Mouse (Mus musculus): Measurements from ENCODE around the gene Gnptab. TPM values are rescaled to one million over a fixed set of nuclear protein-coding genes. Genes with fewer than 3 reads are reported as not detected.

The Gnptab gene
- total RNA-seq, 1 experiment = 25.1 TPM

GRCm38 (mm10) chr10:88407875-88408631, 29.1 kb downstream of the Gnptab start:
- H3K27ac ChIP-seq (ENCODE audit: insufficient read depth, low read depth, low read length, poor library complexity, severe bottlenecking) = no peak overlapping the region
- no peak for DNase-seq (ENCODE audit: low read depth, low spot score)
- no peak overlapping the region for H3K9ac ChIP-seq (ENCODE audit: insufficient read depth, low read depth, low read length, poor library complexity, severe bottlenecking)
- H3K4me3 ChIP-seq (ENCODE audit: insufficient read depth in 1 of 2, low read depth in 1 of 2, low read length in 2 of 2, poor library complexity in 1 of 2, severe bottlenecking in 1 of 2) = no peak overlapping the region
- no peaks in the 10 kb centered on the region for H3K4me1 ChIP-seq (ENCODE audit: control insufficient read depth in 2 of 2, insufficient read depth in 2 of 2, low read length in 2 of 2, poor library complexity in 1 of 2)
- no peaks in the 10 kb centered on the region for H3K36me3 ChIP-seq (ENCODE audit: control insufficient read depth, insufficient read depth, low read length, poor library complexity, severe bottlenecking)
- in situ Hi-C loops (cut with MboI; ENCODE audit: low sequenced_read_pairs in 2 of 2, unreplicated experiment in 2 of 2) = no loop called here
- no peaks in the 10 kb centered on the region for H3K9me3 ChIP-seq (ENCODE audit: control insufficient read depth, insufficient read depth, low read depth, low read length)
- TF ChIP-seq ZC3H11A (IDR thresholded peaks at IDR 0.05; ENCODE audit: borderline replicate concordance, low read depth, low read length) (no peak), MAFK (IDR thresholded peaks at IDR 0.05; ENCODE audit: insufficient read depth, low read depth, low read length) (no peak), ZNF384 (IDR thresholded peaks at IDR 0.05; ENCODE audit: low read depth, low read length) (no peak), CHD2 (IDR thresholded peaks at IDR 0.05; ENCODE audit: low read depth, low read length) (no peak), HCFC1 (IDR thresholded peaks at IDR 0.05; ENCODE audit: borderline replicate concordance, insufficient read depth, low read length) (no peak)

- no peaks in the 10 kb centered on the region for H3K9me3 ChIP-seq (ENCODE audit: control insufficient read depth, insufficient read depth, low read depth, low read length)
- TF ChIP-seq MAFK (IDR thresholded peaks at IDR 0.05; ENCODE audit: insufficient read depth, low read depth, low read length) = no peak
- no peak overlapping the region for H3K4me3 ChIP-seq (ENCODE audit: insufficient read depth in 1 of 2, low read depth in 1 of 2, low read length in 2 of 2, poor library complexity in 1 of 2, severe bottlenecking in 1 of 2)
- no peak overlapping the region for H3K27ac ChIP-seq (ENCODE audit: insufficient read depth, low read depth, low read length, poor library complexity, severe bottlenecking)
- no peak overlapping the region for H3K9ac ChIP-seq (ENCODE audit: insufficient read depth, low read depth, low read length, poor library complexity, severe bottlenecking)
- no peaks in the 10 kb centered on the region for H3K4me1 ChIP-seq (ENCODE audit: control insufficient read depth in 2 of 2, insufficient read depth in 2 of 2, low read length in 2 of 2, poor library complexity in 1 of 2)
- DNase-seq (ENCODE audit: low read depth, low spot score) = no peak
- in situ Hi-C loops (cut with MboI; ENCODE audit: low sequenced_read_pairs in 2 of 2, unreplicated experiment in 2 of 2) = no loop called here
- H3K36me3 ChIP-seq (ENCODE audit: control insufficient read depth, insufficient read depth, low read length, poor library complexity, severe bottlenecking) = peaks cover 2% of the 10 kb centered on the region; the same call in 1 of the 2 replicates
Observed at GRCm38 (mm10) chr10:88409751-88410150, 30.8 kb downstream of the Gnptab start.

GRCm38 (mm10) chr10:88412290-88412995, 33.5 kb downstream of the Gnptab start:
- no peak for DNase-seq (ENCODE audit: low read depth, low spot score)
- no peak for TF ChIP-seq HCFC1 (IDR thresholded peaks at IDR 0.05; ENCODE audit: borderline replicate concordance, insufficient read depth, low read length)
- no peak for TF ChIP-seq MAFK (IDR thresholded peaks at IDR 0.05; ENCODE audit: insufficient read depth, low read depth, low read length)
- no peak for TF ChIP-seq ZC3H11A (IDR thresholded peaks at IDR 0.05; ENCODE audit: borderline replicate concordance, low read depth, low read length)
- TF ChIP-seq CHD2 (IDR thresholded peaks at IDR 0.05; ENCODE audit: low read depth, low read length) = no peak
- no peak for TF ChIP-seq ZNF384 (IDR thresholded peaks at IDR 0.05; ENCODE audit: low read depth, low read length)
- Histone ChIP-seq H3K4me3 (ENCODE audit: insufficient read depth in 1 of 2, low read depth in 1 of 2, low read length in 2 of 2, poor library complexity in 1 of 2, severe bottlenecking in 1 of 2) (no peak overlapping the region), H3K9me3 (ENCODE audit: control insufficient read depth, insufficient read depth, low read depth, low read length) (no peaks in the 10 kb centered on the region), H3K36me3 (ENCODE audit: control insufficient read depth, insufficient read depth, low read length, poor library complexity, severe bottlenecking) (peaks cover 5% of the 10 kb centered on the region; the same call in 1 of the 2 replicates), H3K27ac (ENCODE audit: insufficient read depth, low read depth, low read length, poor library complexity, severe bottlenecking) (no peak overlapping the region), H3K9ac (ENCODE audit: insufficient read depth, low read depth, low read length, poor library complexity, severe bottlenecking) (no peak overlapping the region), H3K4me1 (ENCODE audit: control insufficient read depth in 2 of 2, insufficient read depth in 2 of 2, low read length in 2 of 2, poor library complexity in 1 of 2) (no peaks in the 10 kb centered on the region; a peak in 1 of 4 replicates)
- in situ Hi-C loops (cut with MboI; ENCODE audit: low sequenced_read_pairs in 2 of 2, unreplicated experiment in 2 of 2) = no loop called here

GRCm38 (mm10) chr10:88417686-88418085, 38.8 kb downstream of the Gnptab start:
- Histone ChIP-seq H3K4me1 (ENCODE audit: control insufficient read depth in 2 of 2, insufficient read depth in 2 of 2, low read length in 2 of 2, poor library complexity in 1 of 2) (no peaks in the 10 kb centered on the region; a peak in 1 of 4 replicates), H3K9ac (ENCODE audit: insufficient read depth, low read depth, low read length, poor library complexity, severe bottlenecking) (no peak overlapping the region), H3K36me3 (ENCODE audit: control insufficient read depth, insufficient read depth, low read length, poor library complexity, severe bottlenecking) (peaks cover 17% of the 10 kb centered on the region; the same call in 1 of the 2 replicates), H3K27ac (ENCODE audit: insufficient read depth, low read depth, low read length, poor library complexity, severe bottlenecking) (no peak overlapping the region), H3K9me3 (ENCODE audit: control insufficient read depth, insufficient read depth, low read depth, low read length) (no peaks in the 10 kb centered on the region), H3K4me3 (ENCODE audit: insufficient read depth in 1 of 2, low read depth in 1 of 2, low read length in 2 of 2, poor library complexity in 1 of 2, severe bottlenecking in 1 of 2) (no peak overlapping the region)
- in situ Hi-C loops (cut with MboI; ENCODE audit: low sequenced_read_pairs in 2 of 2, unreplicated experiment in 2 of 2) = no loop called here
- TF ChIP-seq ZNF384 (IDR thresholded peaks at IDR 0.05; ENCODE audit: low read depth, low read length) = no peak
- no peak for DNase-seq (ENCODE audit: low read depth, low spot score)

Measured in ES-E14 (cell line).